Mouse (Mus musculus): ENCODE measurements at regions not wholly inside any gene's neighbourhood (a gene's known extent, or its start where the extent isn't known, plus 50 kb on each side); places are given as distances from the start of the nearest gene placed in this dataset.

DNA sequence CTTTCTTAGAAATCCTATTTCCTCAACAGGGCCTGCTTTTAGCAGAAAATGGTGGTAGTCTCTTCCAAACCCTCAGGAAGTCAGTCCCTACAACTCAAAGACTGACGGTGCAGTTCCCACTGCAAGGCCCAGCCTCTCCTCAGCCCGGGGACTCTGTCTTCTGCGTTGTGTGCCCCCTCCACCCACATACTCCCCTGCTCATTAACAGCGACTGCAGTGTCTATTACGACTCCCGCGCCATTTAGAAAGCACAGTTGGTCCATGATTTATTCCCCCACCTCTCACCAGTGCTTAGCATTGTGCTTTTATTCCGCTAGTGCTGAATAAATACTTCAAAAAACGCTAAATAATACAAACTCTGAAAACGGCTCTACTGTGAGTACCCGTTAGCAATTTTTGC is 230.9 kb upstream of the Hes1 start:
- in situ Hi-C loops (cut with MboI, MseI), result no loop called here

DNA sequence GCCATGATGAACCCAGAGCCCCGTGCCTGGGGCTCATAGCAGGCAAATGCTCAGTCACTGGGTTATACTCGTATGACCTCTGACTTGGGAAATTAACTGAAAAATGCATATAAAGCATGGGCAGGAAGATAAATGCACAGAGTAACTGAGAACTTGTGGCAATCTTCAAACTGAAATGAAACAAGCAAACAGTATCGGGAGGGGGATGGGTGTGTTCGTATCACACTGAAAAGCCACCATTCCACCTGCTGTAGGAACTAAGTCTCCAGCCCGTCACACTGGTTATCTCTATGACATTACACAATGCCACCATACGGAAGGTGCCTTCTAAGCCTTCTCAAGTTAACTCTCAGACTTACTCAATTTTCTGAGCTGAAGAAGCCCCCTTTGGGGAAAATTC is 230.3 kb upstream of the Hes1 start:
- in situ Hi-C loops (cut with MboI, MseI), result no loop called here

DNA sequence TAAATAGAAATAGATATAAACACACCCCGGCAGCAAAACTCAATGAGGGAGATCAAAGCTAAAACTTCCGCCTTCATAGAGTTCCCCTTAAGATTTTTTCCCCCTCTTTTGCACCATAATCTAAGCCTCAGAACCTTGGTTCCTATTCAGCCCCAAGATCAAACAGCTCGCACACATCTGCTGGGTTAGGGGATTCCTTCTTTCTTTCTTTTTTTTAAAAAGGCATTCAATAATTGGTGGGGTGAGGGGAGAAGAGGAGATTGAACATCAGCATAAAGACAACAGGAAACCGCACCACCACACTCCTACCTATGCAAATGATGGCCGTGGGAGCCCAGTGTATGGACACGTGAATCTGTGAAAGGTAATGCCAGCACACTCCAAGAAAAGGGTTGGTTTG is 229.5 kb upstream of the Hes1 start:
- in situ Hi-C loops (cut with MboI, MseI), result no loop called here

DNA sequence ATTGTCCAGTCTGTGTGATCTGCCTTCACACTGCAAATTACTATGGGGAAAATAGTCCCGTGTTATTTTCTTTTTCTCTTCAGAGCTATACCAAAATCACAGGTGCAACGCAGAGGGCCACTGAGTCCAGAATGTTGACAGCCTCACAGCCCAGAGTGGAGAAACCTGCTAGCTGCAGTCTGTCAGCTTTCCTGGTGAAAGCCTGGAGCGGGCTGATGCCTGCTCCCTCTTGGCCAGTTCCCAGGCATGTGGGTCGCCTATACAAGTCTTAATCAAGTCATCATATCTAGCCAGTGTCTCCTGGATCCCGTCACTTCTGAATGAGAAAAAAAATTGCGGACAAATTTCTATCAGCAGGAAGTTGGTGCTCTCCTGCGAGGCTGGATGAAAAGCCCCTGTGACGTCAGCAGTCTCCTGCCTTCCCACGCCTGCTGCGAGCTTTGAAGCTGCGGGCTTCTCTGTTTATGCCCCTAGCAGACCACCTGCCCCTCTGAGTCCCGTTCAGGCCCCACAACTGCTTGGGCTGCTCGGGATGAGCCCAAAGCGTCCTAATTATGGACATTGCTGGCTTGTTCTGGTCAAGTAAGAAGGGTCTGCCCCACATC is 227.1 kb upstream of the Hes1 start:
- in situ Hi-C loops (cut with MboI, MseI), result no loop called here

DNA sequence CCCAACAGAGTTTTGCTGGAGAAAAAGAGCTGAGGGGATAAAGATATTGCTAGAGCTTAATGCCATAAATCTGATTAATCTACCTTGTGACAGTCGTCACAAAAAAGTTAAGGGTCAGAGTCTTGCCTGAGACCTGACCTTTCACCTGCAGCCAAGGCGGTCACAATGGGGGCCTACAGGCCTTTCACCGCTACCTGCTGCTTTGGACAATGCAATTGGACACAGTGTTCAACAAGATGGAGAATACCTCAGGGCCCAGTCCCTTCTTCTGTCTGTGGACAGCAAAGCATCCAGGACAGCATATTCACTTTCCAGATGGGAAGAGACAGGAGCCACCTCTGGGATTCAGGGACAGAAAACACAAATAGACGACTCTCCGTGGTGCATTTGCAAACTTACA is 226.3 kb upstream of the Hes1 start:
- in situ Hi-C loops (cut with MboI, MseI), result no loop called here

DNA sequence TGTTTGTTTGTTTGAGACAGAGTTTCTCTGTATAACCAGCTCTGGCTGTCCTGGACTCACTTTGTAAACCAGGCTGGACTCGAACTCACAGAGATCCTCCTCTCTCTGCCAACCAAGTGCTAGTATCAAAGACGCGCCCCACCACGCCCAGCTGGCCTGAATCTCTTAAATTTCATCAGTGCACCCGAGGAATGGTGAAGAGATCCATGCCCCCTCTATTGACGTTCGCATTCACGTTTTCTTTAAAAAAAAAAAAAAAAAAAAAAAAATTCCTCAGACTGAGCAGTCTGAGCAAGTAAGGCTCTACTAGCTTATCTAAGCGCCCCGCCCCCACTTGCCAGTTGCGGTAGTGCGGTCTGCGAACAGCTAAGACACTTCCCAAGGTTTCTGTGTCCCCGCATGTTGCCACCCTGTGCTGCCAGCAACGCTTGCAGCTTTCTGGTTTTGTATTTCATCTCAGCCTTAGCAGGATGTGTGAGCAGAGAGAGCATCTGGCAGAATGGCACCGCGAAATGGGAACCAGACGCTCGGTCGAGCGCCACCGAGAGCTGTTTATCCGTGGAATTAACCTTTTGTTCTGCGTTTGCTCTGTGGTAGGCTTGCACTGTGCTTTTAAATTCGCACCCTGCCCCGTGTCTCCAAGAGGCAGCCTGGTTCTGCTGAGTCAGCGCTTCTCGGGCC is 225.1 kb upstream of the Hes1 start:
- in situ Hi-C loops (cut with MboI, MseI), result no loop called here

DNA sequence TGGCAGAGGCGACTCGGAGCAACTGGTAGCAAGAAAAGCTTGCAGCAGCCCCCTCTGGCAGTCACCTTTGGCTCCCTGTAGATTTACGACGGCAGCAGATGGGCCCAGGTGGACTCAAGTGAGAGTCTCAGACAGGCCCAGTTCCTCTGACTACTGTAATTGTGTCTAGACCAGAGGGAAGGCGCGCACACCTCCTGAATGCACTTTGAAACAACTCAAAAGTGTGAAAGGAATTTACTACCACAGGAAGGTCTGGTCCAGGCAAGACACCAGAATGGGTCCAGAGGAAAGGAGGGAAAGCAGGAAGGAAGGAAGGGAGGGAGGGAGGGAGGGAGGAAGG is 224.6 kb upstream of the Hes1 start:
- in situ Hi-C loops (cut with MboI, MseI), result no loop called here

DNA sequence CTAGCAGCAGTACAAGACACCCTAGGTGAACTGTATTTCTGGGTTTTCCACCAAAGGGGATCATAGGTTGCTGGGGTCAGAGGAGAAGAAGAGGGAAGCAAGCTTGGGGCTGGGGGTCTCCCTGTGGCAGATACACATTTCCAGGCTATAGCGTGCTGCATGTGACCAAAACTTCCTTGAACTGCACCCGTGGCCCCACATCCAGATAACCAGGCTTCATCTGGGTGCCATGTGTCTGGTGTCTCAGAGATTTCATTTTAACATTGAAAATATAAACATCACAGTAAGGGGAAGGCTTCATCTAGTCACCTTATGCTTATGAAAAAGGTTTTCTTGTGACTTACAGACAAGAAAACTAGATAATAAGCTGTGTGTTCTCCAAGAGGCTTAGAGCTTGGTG is 223.8 kb upstream of the Hes1 start:
- in situ Hi-C loops (cut with MboI, MseI), result no loop called here

DNA sequence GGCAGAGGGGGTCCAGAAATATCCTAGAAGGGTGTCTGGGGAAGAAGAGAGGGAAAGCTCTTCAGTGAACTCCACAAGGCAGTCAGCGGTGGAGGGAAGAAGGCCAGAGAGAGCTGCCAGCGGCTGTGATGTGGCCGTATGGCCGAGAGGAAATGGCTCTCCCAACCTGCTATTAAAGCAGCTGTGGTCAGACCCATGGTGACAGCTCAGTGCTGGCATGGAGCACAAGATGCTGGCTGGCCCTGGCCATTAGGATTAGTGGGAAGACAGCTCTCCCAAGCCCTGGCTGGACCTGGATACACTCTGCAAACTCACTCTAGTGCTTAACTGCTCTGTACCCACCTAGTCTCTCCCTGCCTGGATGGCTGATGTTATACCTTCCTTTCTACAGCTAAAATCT is 223.1 kb upstream of the Hes1 start:
- in situ Hi-C loops (cut with MboI, MseI), result no loop called here

DNA sequence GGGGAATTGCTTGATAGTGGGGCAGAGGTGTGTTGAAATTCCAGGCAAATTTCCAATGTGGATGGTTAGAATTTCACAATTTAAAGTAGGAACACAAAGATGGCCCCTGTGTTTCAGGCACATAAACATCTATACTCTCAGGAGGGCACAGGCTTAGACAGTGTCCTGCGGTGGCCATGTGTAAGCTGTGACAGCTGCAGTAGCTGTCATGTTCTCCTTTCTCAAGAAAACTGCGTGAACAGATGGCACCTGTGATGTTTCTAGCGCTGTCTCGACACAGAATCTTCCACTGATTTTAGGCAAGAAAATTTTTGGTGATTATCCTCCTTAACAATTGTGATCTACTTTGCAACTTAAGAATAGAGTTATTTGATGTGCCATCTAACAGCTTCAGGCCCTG is 222.1 kb upstream of the Hes1 start:
- in situ Hi-C loops (cut with MboI, MseI), result no loop called here

DNA sequence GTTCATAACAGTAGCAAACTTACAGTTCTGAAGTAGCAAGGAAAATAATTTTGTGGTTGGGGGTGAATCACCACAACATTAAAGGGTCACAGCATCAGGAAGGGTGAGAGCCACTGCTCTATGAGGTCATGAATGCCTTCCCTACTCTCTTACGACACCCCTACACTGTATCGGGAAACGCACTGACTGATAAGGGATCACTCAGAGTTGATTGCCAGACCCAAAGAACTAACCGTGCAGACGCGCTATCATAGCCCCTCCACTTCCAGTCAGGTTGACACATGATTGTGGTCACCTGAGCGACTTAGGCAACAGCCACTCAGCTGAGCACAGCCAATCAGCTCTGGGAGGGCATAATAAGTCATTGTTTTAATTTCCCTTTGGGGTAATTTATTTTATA is 220.7 kb upstream of the Hes1 start:
- in situ Hi-C loops (cut with MboI, MseI), result no loop called here

DNA sequence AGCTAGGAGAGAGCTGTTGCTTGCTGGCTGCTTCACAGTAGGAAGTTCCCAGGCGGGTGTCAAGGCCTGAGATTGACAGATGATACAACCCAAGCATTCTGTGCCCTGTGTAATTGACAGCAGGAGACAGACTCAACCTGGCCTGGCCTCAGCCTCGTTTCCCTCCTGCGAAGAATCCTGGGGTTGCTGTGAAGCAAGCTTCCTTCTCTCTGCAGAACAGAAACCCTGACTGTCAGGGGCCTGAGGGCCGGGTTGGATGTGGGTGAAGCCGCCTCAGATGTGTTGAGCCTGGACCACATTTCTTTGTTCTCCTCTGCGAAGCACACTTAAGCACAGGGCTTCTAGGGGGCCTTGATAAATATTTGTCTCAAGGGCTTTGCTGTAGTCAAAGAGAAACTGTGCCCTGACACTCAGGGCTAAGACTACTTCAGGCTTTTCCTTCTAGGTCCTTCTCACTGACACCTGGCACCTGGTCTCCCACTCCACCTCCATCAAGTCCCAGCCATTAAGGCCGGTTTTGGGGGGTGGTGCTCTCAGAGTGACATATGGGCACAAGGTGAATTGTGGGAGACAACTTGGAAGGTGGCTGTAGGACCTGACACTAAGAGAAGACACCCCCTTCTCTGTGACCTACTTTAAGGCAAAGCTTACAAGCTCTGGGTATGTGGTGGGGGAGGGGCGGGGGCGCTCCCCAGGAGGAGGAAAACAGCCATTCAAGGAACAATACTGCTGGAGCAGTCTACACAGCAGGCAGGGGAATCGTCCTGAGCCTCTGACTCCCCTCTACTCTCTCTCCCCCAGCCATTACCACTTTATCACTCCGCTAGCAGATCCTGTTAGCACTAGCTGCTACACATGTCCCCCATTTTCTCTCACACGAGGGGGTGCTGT is 219.2 kb upstream of the Hes1 start:
- in situ Hi-C loops (cut with MboI, MseI), result no loop called here

DNA sequence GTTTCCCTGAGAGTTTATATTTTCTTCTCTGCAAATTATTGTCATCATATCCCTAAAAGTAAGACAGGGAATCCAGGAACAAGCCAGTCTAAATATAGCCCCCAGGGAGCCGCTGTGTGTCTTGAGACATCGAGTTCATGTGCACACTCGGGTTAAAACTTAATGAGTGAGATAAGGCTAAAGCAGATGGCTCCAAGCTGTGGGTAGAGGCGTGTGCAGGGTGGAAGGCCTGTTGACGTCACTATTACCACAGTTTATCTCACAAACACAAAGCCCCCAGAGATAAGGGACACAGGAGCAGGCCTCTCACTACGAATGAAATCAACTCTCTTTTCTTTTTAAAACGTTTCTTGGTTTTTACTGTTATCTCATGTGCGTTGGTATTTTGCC is 218.6 kb upstream of the Hes1 start:
- in situ Hi-C loops (cut with MboI, MseI), result no loop called here

DNA sequence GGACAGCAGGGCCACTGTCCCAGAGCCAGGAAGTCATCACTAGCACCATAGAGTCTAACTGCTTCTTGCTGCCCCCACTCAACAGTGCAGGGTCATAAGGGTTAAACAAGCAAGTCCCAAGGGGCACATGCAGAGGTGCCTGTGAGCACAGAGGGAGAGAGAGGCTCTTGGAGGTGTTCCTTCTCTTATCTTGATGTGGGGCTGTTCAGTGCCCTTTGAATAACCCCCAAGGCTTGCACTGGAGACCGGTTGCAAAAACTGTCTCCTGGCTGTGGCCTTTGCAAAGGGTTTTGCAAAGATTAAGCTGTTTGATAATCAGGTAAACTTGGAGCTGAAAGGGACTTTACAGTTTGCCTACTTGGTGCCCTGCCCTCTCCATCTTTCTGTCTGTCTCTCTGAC is 217.1 kb upstream of the Hes1 start:
- in situ Hi-C loops (cut with MboI, MseI), result no loop called here

DNA sequence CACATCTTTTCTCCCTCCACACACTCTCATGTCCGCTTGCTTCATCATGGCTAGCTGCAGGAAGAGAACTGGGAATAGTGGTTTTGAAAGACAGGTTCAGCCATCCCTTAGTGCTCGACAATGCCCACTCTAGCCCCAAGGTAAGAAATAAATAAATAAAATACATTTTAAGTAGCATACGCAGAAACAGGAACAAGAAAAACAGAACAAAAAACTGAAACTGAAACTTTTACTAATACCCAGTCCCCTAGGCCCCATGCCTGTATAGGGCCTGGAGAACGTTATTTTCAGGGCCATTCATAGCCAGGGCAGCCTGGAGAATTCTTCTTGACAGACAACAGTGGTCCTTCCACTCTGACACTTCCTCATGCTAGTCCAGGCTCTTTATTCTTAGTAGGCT is 216.4 kb upstream of the Hes1 start:
- in situ Hi-C loops (cut with MboI, MseI), result no loop called here

DNA sequence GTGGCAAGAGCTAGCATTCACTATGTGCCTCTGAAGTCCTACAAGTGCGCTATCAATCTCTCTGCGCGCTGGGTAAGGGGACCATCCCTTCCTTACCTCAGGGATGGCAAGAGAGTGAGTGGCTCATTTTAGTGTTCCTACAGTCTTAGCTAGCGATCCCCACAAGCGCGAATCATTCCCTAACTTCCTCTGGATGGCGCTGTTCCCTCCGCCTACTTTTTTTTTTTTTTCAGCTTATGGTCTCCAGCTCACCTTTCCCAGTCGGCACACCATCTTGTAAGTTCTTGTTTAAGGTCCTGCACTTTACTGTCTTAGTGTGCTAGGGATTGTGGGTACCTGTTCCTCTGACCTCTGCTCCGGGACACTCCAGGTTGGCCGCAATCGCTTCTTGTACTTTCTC is 215.7 kb upstream of the Hes1 start:
- in situ Hi-C loops (cut with MboI, MseI), result no loop called here

DNA sequence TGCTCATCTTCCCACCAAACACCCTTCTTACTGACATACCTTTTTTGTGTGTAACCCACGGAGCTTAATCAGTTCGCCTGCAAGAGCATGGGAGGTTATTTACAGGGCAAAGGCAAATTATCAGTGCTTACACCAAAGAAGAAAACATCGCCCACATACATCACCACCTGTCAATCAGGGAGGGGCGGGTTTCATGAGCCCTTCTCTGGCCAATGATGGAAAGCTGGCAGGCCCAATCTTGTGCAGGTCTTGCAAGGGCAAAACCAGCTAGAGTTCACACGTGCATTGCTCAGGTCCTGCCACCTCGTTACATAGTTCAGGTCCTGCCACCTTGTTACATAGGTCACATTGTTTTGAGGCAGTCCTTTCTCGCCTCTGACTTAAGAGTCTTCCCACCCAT is 214.7 kb upstream of the Hes1 start:
- in situ Hi-C loops (cut with MboI, MseI), result no loop called here

DNA sequence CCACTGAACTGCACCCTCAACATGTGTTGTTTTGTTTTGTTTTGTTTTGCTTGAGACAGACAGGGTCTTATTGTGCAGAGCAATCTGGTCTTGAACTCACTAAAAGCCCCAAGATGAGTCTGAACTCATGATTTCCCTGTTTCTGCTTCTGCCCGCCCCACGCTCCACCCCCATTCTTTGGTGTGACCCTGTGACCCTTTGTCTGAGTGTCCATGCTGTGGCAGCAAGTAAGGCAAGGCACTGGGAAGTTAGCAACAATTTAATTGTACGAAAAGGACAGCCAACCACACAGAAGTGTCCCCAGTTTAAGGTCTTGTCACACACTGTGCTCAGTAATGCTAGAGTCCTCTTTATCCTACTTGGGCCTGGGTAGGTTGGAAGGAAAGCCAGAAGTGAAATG is 213.6 kb upstream of the Hes1 start:
- in situ Hi-C loops (cut with MboI, MseI), result no loop called here

DNA sequence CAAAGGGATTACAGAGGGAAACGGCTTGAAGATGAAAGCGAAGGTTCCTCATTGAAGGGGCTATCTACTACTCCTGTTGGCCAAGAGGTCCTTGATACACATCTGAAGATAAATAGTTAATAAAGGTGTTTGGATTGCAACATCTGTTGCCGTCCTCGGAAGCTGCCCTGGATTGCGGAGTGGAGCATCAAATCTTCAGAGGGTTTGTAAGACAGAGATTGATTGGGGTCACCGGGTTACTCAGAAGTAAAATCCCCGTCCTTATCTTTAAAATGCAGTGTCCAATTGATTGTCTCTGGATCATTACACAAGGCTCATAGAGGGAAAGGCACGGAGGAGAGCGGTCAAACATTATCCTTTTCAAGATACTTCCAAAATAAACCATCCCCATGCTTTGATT is 212.4 kb upstream of the Hes1 start:
- in situ Hi-C loops (cut with MboI, MseI), result no loop called here

DNA sequence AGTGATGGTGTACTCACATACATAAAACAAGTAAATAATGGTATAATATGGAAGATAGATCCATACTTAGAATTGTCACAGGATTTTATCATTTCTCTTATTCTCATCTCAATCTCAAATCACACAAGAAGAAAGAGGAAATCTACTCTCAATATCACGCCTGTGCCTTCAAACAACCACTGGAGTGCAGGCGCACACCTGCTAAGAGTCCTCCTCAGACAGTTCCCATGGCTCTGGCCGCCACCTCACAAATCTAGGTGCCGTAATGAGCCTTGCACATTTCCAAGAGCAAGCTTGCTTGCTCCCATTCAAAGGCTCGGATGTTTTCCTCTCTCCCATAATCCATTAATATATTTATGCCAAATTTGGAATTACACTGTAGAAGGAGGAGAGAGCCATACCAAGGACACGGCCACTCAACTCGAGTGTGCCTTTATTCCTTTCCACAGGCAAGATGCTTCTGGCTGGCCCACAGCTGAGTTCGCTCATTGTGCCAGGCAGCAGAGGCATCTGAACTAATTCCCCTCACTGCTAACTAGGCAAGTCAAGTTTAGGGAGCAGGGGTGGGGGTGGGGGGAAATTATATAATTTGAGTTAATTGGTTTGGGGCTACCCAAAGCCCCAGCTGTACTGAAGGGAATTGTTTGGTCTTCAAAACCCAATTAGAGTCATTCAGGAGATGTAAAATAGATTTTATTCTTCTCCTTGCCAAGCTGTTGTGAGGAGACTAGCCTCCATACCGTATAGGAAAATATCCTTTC is 209.2 kb upstream of the Hes1 start:
- in situ Hi-C loops (cut with MboI, MseI), result no loop called here

DNA sequence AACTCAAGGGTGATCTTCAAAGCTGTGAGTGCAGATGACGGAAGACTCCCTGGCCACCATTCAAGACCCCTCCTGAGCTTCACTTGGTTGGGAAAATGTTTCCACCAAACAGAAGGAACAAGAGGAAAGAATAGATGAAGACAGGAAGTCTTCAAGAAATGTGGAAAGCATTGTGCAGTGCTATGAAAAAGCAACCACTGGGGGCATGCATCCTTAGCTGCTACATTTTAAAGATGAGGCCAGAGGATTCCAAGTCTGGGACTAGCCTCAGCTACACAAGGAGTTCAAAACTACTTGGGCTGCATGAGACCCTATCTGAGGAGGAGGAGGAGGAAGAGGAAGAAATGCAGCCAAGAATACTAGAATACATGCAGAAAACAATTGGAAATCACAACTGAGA is 207.6 kb upstream of the Hes1 start:
- in situ Hi-C loops (cut with MboI, MseI), result no loop called here

DNA sequence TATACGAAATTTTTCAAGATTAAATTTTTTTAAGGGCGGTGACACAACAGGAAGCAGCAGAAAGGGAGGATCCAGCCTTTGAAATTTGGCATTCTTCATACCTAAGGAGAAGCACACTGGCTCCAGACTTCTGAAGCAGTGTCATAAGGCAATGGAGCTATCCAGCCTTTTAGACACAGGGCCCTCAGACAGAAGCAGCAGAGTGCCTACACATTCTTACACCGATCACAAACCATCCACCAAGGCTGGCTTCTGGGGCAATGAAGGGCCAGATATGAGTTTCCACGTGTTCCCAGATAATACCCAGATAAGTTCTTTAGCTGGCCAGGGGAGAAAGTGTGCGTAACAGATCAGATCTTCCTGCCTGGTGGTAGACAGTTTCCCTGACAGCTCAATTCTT is 205.5 kb upstream of the Hes1 start:
- in situ Hi-C loops (cut with MboI, MseI), result no loop called here
